Mouse (Mus musculus) embryonic fibroblast, embryonic 13.5 days (primary cell): ENCODE data around the gene Dennd5a.

ENCODE experiments used
- CTCF ChIP-seq: IDR thresholded peaks from 2 replicates; pipeline ENCODE4 v1.5.1; 2011; ENCODE audit warnings: mild to moderate bottlenecking, control low read depth, low read length, moderate library complexity, borderline replicate concordance; ENCODE audit not compliant: insufficient read depth
- POLR2A ChIP-seq: IDR thresholded peaks from 2 replicates; pipeline ENCODE4 v1.6.1; 2011; ENCODE audit warnings: low read depth, mild to moderate bottlenecking, control low read depth, low read length, moderate library complexity

- TF ChIP-seq CTCF: no peak
- TF ChIP-seq POLR2A: no peak
Measured at GRCm38 (mm10) chr7:110008513-110008912, 48.2 kb upstream of the Dennd5a start.
